Mouse (Mus musculus) ES-E14 (cell line): ENCODE data around the gene Asic4. TPM values are rescaled to one million over a fixed set of nuclear protein-coding genes. Genes with fewer than 3 reads are reported as not detected.
A peak's percentile ranks its signal among the peaks of the same experiment; 100 is the strongest.

Source experiments
- DNase-seq: peaks from one replicate; pipeline ENCODE4 v3.0.0-alpha.2; 2013; ENCODE audit warnings: low read depth, low spot score
- H3K27ac ChIP-seq: 2 replicates; pipeline ENCODE4 v1.5.1; 2012; ENCODE audit warnings: low read depth, mild to moderate bottlenecking, low read length, moderate library complexity, mixed read lengths; ENCODE audit not compliant: poor library complexity, insufficient read depth, severe bottlenecking
- H3K36me3 ChIP-seq: 2 replicates; pipeline ENCODE4 v1.6.1; 2012; ENCODE audit warnings: mild to moderate bottlenecking, low read length, moderate library complexity, mixed read lengths; ENCODE audit not compliant: control insufficient read depth, poor library complexity, insufficient read depth, severe bottlenecking
- H3K4me1 ChIP-seq, 2 experiments: fragments of 150-350 bp in 1 of 2; sonication (generic) in 1 of 2; 2 replicates each; pipeline ENCODE4 v1.6.1; 2012; ENCODE audit warnings: low read length in 2 of 2, mild to moderate bottlenecking in 1 of 2, mixed read lengths in 1 of 2; ENCODE audit not compliant: control insufficient read depth in 2 of 2, insufficient read depth in 2 of 2, poor library complexity in 1 of 2
- H3K4me3 ChIP-seq, 2 experiments: fragments of 150-350 bp in 1 of 2; sonication (generic) in 1 of 2; 2 replicates each; pipeline ENCODE4 v1.5.1; 2012; ENCODE audit warnings: low read length in 2 of 2, low read depth in 1 of 2, mild to moderate bottlenecking in 1 of 2, mixed read lengths in 1 of 2; ENCODE audit not compliant: insufficient read depth in 1 of 2, poor library complexity in 1 of 2, severe bottlenecking in 1 of 2
- H3K9ac ChIP-seq: 2 replicates; pipeline ENCODE4 v1.6.1; 2012; ENCODE audit warnings: low read depth, mild to moderate bottlenecking, low read length, mixed read lengths; ENCODE audit not compliant: poor library complexity, insufficient read depth, severe bottlenecking
- H3K9me3 ChIP-seq: fragments of 150-350 bp; sonication (generic); 2 replicates; pipeline ENCODE4 v1.6.1; 2012; ENCODE audit warnings: low read depth, mild to moderate bottlenecking, low read length; ENCODE audit not compliant: control insufficient read depth, insufficient read depth
- CHD2 ChIP-seq: IDR thresholded peaks from 2 replicates; pipeline ENCODE4 v1.6.1; 2014; ENCODE audit warnings: mild to moderate bottlenecking, low read depth, low read length, inconsistent platforms
- HCFC1 ChIP-seq: IDR thresholded peaks from 2 replicates; pipeline ENCODE4 v1.6.1; 2012; ENCODE audit warnings: low read length, inconsistent platforms, borderline replicate concordance; ENCODE audit not compliant: insufficient read depth
- MAFK ChIP-seq: IDR thresholded peaks from 2 replicates; pipeline ENCODE4 v1.6.1; 2014; ENCODE audit warnings: mild to moderate bottlenecking, low read depth, low read length, inconsistent platforms; ENCODE audit not compliant: insufficient read depth
- ZC3H11A ChIP-seq: IDR thresholded peaks from 2 replicates; pipeline ENCODE4 v1.6.1; 2012; ENCODE audit warnings: low read depth, mild to moderate bottlenecking, inconsistent platforms, low read length, borderline replicate concordance
- ZNF384 ChIP-seq: IDR thresholded peaks from 2 replicates; pipeline ENCODE4 v1.6.1; 2012; ENCODE audit warnings: low read depth, low read length, inconsistent platforms
- in situ Hi-C, 2 experiments: fragments of 600-800 bp; cut with MboI; formaldehyde crosslinking; loops; one replicate each; pipeline ENCODE4 v1.15.1; 2025; ENCODE audit warnings: low sequenced_read_pairs in 2 of 2, inconsistent platforms in 1 of 2; ENCODE audit not compliant: unreplicated experiment in 2 of 2
- total RNA-seq: library from RNA; depleted of rRNA; stranded (reverse); fragments of 300-350 nt; gene quantifications from 2 replicates; pipeline ENCODE4 v1.2.3, GENCODE M21; 2012

Asic4 gene
- total RNA-seq, 1 experiment = not detected

GRCm38 (mm10) chr1:75425796-75426471 is 24.3 kb upstream of the Asic4 start:
- Histone ChIP-seq H3K27ac (no peak overlapping the region), H3K9ac (no peak overlapping the region), H3K36me3 (no peaks in the 10 kb centered on the region), H3K4me1 (peaks cover 2 to 13% of the 10 kb centered on the region in 2 experiments; a peak in 1 of 4 replicates), H3K9me3 (no peaks in the 10 kb centered on the region), H3K4me3 (no peak overlapping the region)
- 0 out of 2 replicates have a peak, but pooled peaks have one; percentile 33 for TF ChIP-seq ZNF384
- TF ChIP-seq HCFC1 = no peak
- in situ Hi-C loops = no loop called here
- DNase-seq = peak; percentile 82

GRCm38 (mm10) chr1:75435475-75436328 is 14.5 kb upstream of the Asic4 start, which contains the start of gene Gmppa:
Gene Gmppa, plus strand, starts transcription at chr1:75435930.
- peak; percentile 96 for TF ChIP-seq HCFC1
- no peak for TF ChIP-seq ZNF384
- TF ChIP-seq MAFK = no peak
- TF ChIP-seq ZC3H11A = no peak
- peak; percentile 95 for TF ChIP-seq CHD2
- H3K9ac ChIP-seq = peak within 1 kb of the TSS; percentile 92
- H3K4me3 ChIP-seq = peak within 1 kb of the TSS; percentile 92 to 95
- 0 out of 2 replicates have a peak, but pooled peaks cover 2% of the 10 kb centered on the region for H3K36me3 ChIP-seq
- in situ Hi-C loops = no loop called here
- H3K4me1 ChIP-seq = peaks cover 4 to 9% of the 10 kb centered on the region in 2 experiments; a peak in 2 of 4 replicates
- no peaks in the 10 kb centered on the region for H3K9me3 ChIP-seq
- DNase-seq = peak; percentile 85
- no peak within 1 kb of the TSS; the same call in 1 of the 2 replicates for H3K27ac ChIP-seq

GRCm38 (mm10) chr1:75438782-75439181 is 11.5 kb upstream of the Asic4 start:
- TF ChIP-seq CHD2 (no peak), MAFK (no peak), ZNF384 (no peak), ZC3H11A (no peak), HCFC1 (no peak)
- DNase-seq = no peak
- H3K4me1 ChIP-seq = peaks cover 8 to 29% of the 10 kb centered on the region in 2 experiments
- H3K9me3 ChIP-seq = no peaks in the 10 kb centered on the region
- in situ Hi-C loops = no loop called here
- H3K27ac ChIP-seq = no peak overlapping the region
- peaks cover 7% of the 10 kb centered on the region; the same call in 1 of the 2 replicates for H3K36me3 ChIP-seq
- no peak overlapping the region for H3K4me3 ChIP-seq
- H3K9ac ChIP-seq = no peak overlapping the region

- Histone ChIP-seq H3K27ac (no peak overlapping the region), H3K9ac (no peak overlapping the region), H3K4me3 (no peak overlapping the region), H3K4me1 (peaks cover 11 to 39% of the 10 kb centered on the region in 2 experiments), H3K36me3 (peaks cover 7% of the 10 kb centered on the region; the same call in 1 of the 2 replicates), H3K9me3 (no peaks in the 10 kb centered on the region)
- no peak for TF ChIP-seq HCFC1
- no peak for TF ChIP-seq CHD2
- no peak for TF ChIP-seq ZNF384
- TF ChIP-seq ZC3H11A = no peak
- TF ChIP-seq MAFK = no peak
- in situ Hi-C loops = no loop called here
- DNase-seq = no peak
Observed at GRCm38 (mm10) chr1:75440661-75441060, 9.6 kb upstream of the Asic4 start.
